Mouse (Mus musculus) CH12.LX (cell line): ENCODE results near the gene Tollip.

ENCODE experiments used
- CTCF ChIP-seq, 2 experiments: IDR thresholded peaks in 1 of 2; conservative IDR thresholded peaks in 1 of 2; 2 replicates each; pipeline ENCODE4 v1.5.1; 2011 to 2012; ENCODE audit warnings: low read depth in 2 of 2, low read length in 2 of 2, improper control_type of control experiment in 1 of 2, inconsistent platforms in 1 of 2, mild to moderate bottlenecking in 1 of 2, moderate library complexity in 1 of 2
- ELF1 ChIP-seq: IDR thresholded peaks from 2 replicates; pipeline ENCODE4 v1.6.1; 2014; ENCODE audit warnings: low read depth, mild to moderate bottlenecking, inconsistent platforms, low read length, improper control_type of control experiment
- MAFK ChIP-seq: IDR thresholded peaks from 2 replicates; pipeline ENCODE4 v1.6.1; 2011; ENCODE audit warnings: low read length, improper control_type of control experiment; ENCODE audit not compliant: insufficient replicate concordance
- MAX ChIP-seq: IDR thresholded peaks from 2 replicates; pipeline ENCODE4 v1.6.1; 2011; ENCODE audit warnings: low read length, improper control_type of control experiment
- MEF2A ChIP-seq: IDR thresholded peaks from 2 replicates; pipeline ENCODE4 v1.6.1; 2014; ENCODE audit warnings: low read depth, mild to moderate bottlenecking, inconsistent platforms, low read length, improper control_type of control experiment, borderline replicate concordance
- PAX5 ChIP-seq: IDR thresholded peaks from 2 replicates; pipeline ENCODE4 v1.6.1; 2012; ENCODE audit warnings: low read length, inconsistent platforms, mixed read lengths
- POLR2A ChIP-seq: IDR thresholded peaks from 2 replicates; pipeline ENCODE4 v1.6.1; 2011; ENCODE audit warnings: low read depth, mild to moderate bottlenecking, improper control_type of control experiment, low read length
- TCF12 ChIP-seq: IDR thresholded peaks from 2 replicates; pipeline ENCODE4 v1.6.1; 2014; ENCODE audit warnings: low read depth, mild to moderate bottlenecking, inconsistent platforms, low read length, improper control_type of control experiment
- USF1 ChIP-seq: IDR thresholded peaks from 2 replicates; pipeline ENCODE4 v1.6.1; 2014; ENCODE audit warnings: low read depth, mild to moderate bottlenecking, inconsistent platforms, low read length, improper control_type of control experiment
- ZKSCAN1 ChIP-seq: IDR thresholded peaks from 2 replicates; pipeline ENCODE4 v1.6.1; 2012; ENCODE audit warnings: low read depth, inconsistent platforms, low read length, improper control_type of control experiment, borderline replicate concordance

GRCm38 (mm10) chr7:141952920-141953319 is 34.6 kb upstream of the Tollip start:
- TF ChIP-seq MEF2A (no peak), POLR2A (no peak), MAX (no peak), CTCF (conservative IDR thresholded peaks at IDR 0.05 in 1 of 2, IDR thresholded peaks at IDR 0.05 in 1 of 2; ENCODE audit: low read depth in 2 of 2, low read length in 2 of 2) (no peak), ZKSCAN1 (no peak), USF1 (no peak), TCF12 (no peak), ELF1 (no peak), PAX5 (no peak), MAFK (no peak)
